ENCODE assay signal across 41 mouse cellular contexts in genomic region chr19:26879856-26880255, GRCm38 (mm10). TPM values are rescaled to one million over a fixed set of nuclear protein-coding genes. Genes with fewer than 3 reads are reported as not detected.
"Had no signal": no experiment of that assay in that cellular context is flagged by ENCODE, and none has a peak within 500 bp of the region (broad histone marks: within the 10 kb centered on the region; RNA-seq: fewer than 3 reads in every experiment).

No protein-coding gene starts in this region.

- H3K4me3 ChIP-seq: heart, embryonic 13.5 days; heart, embryonic 15.5 days; hindbrain, embryonic 13.5 days; hindbrain, embryonic 15.5 days; limb, embryonic 13.5 days; limb, embryonic 15.5 days; liver, embryonic 12.5 days had no signal

- H3K36me3 ChIP-seq: heart, embryonic 13.5 days; heart, embryonic 15.5 days; hindbrain, embryonic 13.5 days; hindbrain, embryonic 15.5 days; limb, embryonic 13.5 days; limb, embryonic 15.5 days; liver, embryonic 12.5 days had no signal

- H3K9me3 ChIP-seq: heart, embryonic 13.5 days; heart, embryonic 15.5 days; hindbrain, embryonic 13.5 days; hindbrain, embryonic 15.5 days; limb, embryonic 13.5 days; limb, embryonic 15.5 days; liver, embryonic 12.5 days had no signal

- DNase-seq: forebrain, postnatal 0 days; gastrocnemius, postnatal 14 days; gastrocnemius, postnatal 36 days; heart, adult 18-20 months; heart, postnatal 14 days; heart, postnatal 36 days; kidney, adult 11 months; kidney, adult 2 months; kidney, postnatal 25 days; layer of hippocampus, adult 9-11 months; layer of hippocampus, postnatal 36 days; left cerebral cortex, postnatal 4 days had no signal

- ATAC-seq: forebrain, postnatal 0 days; hindbrain, postnatal 0 days; intestine, embryonic 16.5 days; liver, embryonic 12.5 days had no signal

- H3K27me3 ChIP-seq: heart, embryonic 15.5 days; hindbrain, embryonic 13.5 days; hindbrain, embryonic 15.5 days; limb, embryonic 13.5 days; limb, embryonic 15.5 days; liver, embryonic 12.5 days had no signal

- H3K9ac ChIP-seq: forebrain, postnatal 0 days; heart, embryonic 13.5 days; heart, embryonic 15.5 days; hindbrain, embryonic 13.5 days; hindbrain, embryonic 15.5 days; limb, embryonic 13.5 days; limb, embryonic 15.5 days; liver, embryonic 12.5 days; liver, embryonic 14.5 days had no signal

- H3K27ac ChIP-seq: heart, embryonic 13.5 days; heart, embryonic 15.5 days; hindbrain, embryonic 13.5 days; hindbrain, embryonic 15.5 days; hindbrain, postnatal 0 days; kidney, postnatal 0 days; limb, embryonic 13.5 days; limb, embryonic 15.5 days; liver, embryonic 12.5 days; liver, embryonic 14.5 days had no signal

- H3K4me2 ChIP-seq: heart, embryonic 11.5 days; heart, embryonic 13.5 days; heart, embryonic 15.5 days; hindbrain, embryonic 13.5 days; hindbrain, embryonic 15.5 days; limb, embryonic 13.5 days; limb, embryonic 15.5 days; liver, embryonic 12.5 days had no signal

- H3K4me1 ChIP-seq: heart, embryonic 15.5 days; liver, embryonic 12.5 days had no signal

RNA-seq across cellular contexts. Expression of gene Gm815, which starts 5.8 kb away (rescaled TPM):
- total RNA-seq: forebrain, postnatal 0 days; gastrocnemius, adult 18-20 months; gastrocnemius, adult 8-10 months; gastrocnemius, postnatal 14 days; gastrocnemius, postnatal 36 days; heart, adult 18-20 months; heart, postnatal 14 days; heart, postnatal 36 days; hematopoietic stem cell, adult 5-6 weeks; hindbrain, postnatal 0 days; layer of hippocampus, adult 18-20 months; layer of hippocampus, adult 8-10 months; layer of hippocampus, postnatal 14 days; layer of hippocampus, postnatal 36 days; left cerebral cortex, adult 18-20 months; left cerebral cortex, adult 8-10 months; left cerebral cortex, postnatal 10 days; left cerebral cortex, postnatal 25 days; left cerebral cortex, postnatal 4 days; liver, adult 2 months had no signal
- polyA plus RNA-seq: forebrain, postnatal 0 days; gonadal fat pad, adult 2 months; heart, embryonic 11.5 days; heart, embryonic 13.5 days; heart, embryonic 15.5 days; heart, postnatal 0 days; hindbrain, embryonic 11.5 days; hindbrain, embryonic 13.5 days; hindbrain, embryonic 15.5 days; hindbrain, postnatal 0 days; intestine, embryonic 14.5 days; intestine, embryonic 16.5 days; kidney, adult 2 months; large intestine, adult 2 months; limb, embryonic 13.5 days; limb, embryonic 15.5 days; liver, adult 2 months; liver, embryonic 12.5 days; liver, embryonic 14.5 days; liver, embryonic 16.5 days had no signal
